Mouse (Mus musculus) hindbrain, embryonic 11.5 days (tissue): Measurements from ENCODE around the gene Ces1f. TPM values are rescaled to one million over a fixed set of nuclear protein-coding genes. Genes with fewer than 3 reads are reported as not detected.
"Not testable (repeated sequence)": the region's sequence is repeated elsewhere in the genome, so short reads cannot be mapped to it uniquely, and the experiment has no call there.

ENCODE experiments used
- ATAC-seq: fragments of 200-750 bp; cut with Nextera tagmentation; 2 replicates; pipeline ENCODE4 v1.8.0; 2017; ENCODE audit warnings: mild to moderate bottlenecking, moderate TSS enrichment, moderate library complexity; ENCODE audit not compliant: low FRiP score
- DNase-seq: peaks from one replicate; pipeline ENCODE4 v3.0.0-alpha.2; 2015; ENCODE audit warnings: low spot score
- H3K27ac ChIP-seq: fragments of 300-500 bp; sonication (generic); 2 replicates; pipeline ENCODE4 v1.5.1; 2014; ENCODE audit warnings: mild to moderate bottlenecking, low read depth, low read length
- H3K27me3 ChIP-seq: fragments of 300-500 bp; sonication (generic); 2 replicates; pipeline ENCODE4 v1.6.1; 2014; ENCODE audit warnings: mild to moderate bottlenecking, low read length, moderate library complexity, mixed read lengths; ENCODE audit not compliant: control insufficient read depth, insufficient read depth
- H3K36me3 ChIP-seq: fragments of 300-500 bp; sonication (generic); 2 replicates; pipeline ENCODE4 v1.6.1; 2014; ENCODE audit warnings: mild to moderate bottlenecking, low read length, moderate library complexity, mixed read lengths; ENCODE audit not compliant: control insufficient read depth, insufficient read depth
- H3K4me1 ChIP-seq: fragments of 300-500 bp; sonication (generic); replicated peaks from 2 replicates; pipeline ENCODE4 v1.6.1; 2014; ENCODE audit warnings: low read length, mixed read lengths; ENCODE audit not compliant: control insufficient read depth, insufficient read depth
- H3K4me2 ChIP-seq: fragments of 300-500 bp; sonication (generic); replicated peaks from 2 replicates; pipeline ENCODE4 v1.6.1; 2014; ENCODE audit warnings: mild to moderate bottlenecking, low read depth, low read length
- H3K4me3 ChIP-seq: fragments of 300-500 bp; sonication (generic); 2 replicates; pipeline ENCODE4 v1.5.1; 2014; ENCODE audit warnings: low read depth, low read length
- H3K9ac ChIP-seq: fragments of 300-500 bp; sonication (generic); 2 replicates; pipeline ENCODE4 v1.6.1; 2014; ENCODE audit warnings: low read depth, low read length
- H3K9me3 ChIP-seq: fragments of 300-500 bp; sonication (generic); 2 replicates; pipeline ENCODE4 v1.6.1; 2016; ENCODE audit warnings: low read length; ENCODE audit not compliant: control insufficient read depth
- WGBS: fragments of 180-500 bp; shearing (Covaris S2); extraction: QIAGEN DNeasy Blood & Tissue Kit; methylation state at CpG from one replicate; pipeline ENCODE4 v1.1.7; 2014; 5-methylcytosine and 5-hydroxymethylcytosine counted together
- polyA plus RNA-seq: library from polyadenylated mRNA; unstranded; fragments of >200 nt; fragmentation: Nextera tagmentation; extraction: Ambion mirVana; gene quantifications from 2 replicates; pipeline ENCODE4 v1.2.1, GENCODE M21; 2014

Ces1f gene
- polyA plus RNA-seq, 1 experiment from 2014 or later: not detected

- Histone ChIP-seq H3K4me2 (no peak overlapping the region), H3K4me3 (no peak overlapping the region), H3K9ac (no peak overlapping the region), H3K4me1 (no peaks in the 10 kb centered on the region), H3K27ac (no peak overlapping the region), H3K27me3 (no peaks in the 10 kb centered on the region), H3K9me3 (no peaks in the 10 kb centered on the region), H3K36me3 (no peaks in the 10 kb centered on the region)
- WGBS: 72% methylated on average over 11 of the region's 11 CpGs
- ATAC-seq: no peak
- DNase-seq: no peak
These were observed 50.7 kb downstream of the Ces1f start for GRCm38 (mm10) chr8:93228673-93229370.

- not testable (repeated sequence) for ATAC-seq, H3K27ac ChIP-seq, H3K27me3 ChIP-seq, H3K4me1 ChIP-seq, H3K4me3 ChIP-seq, H3K36me3 ChIP-seq, H3K9ac ChIP-seq, H3K4me2 ChIP-seq, H3K9me3 ChIP-seq, DNase-seq
- WGBS: 97% methylated on average over 1 of the region's 1 CpGs
These were observed 53.1 kb downstream of the Ces1f start for GRCm38 (mm10) chr8:93226471-93226870.

GRCm38 (mm10) chr8:93221896-93222295, 57.7 kb downstream of the Ces1f start:
- DNase-seq: no peak

GRCm38 (mm10) chr8:93217867-93218266, 61.7 kb downstream of the Ces1f start:
- WGBS: 89% methylated on average over 4 of the region's 4 CpGs
- Histone ChIP-seq H3K4me1 (no peaks in the 10 kb centered on the region), H3K27me3 (no peaks in the 10 kb centered on the region), H3K4me3 (no peak overlapping the region), H3K36me3 (no peaks in the 10 kb centered on the region), H3K27ac (no peak overlapping the region), H3K4me2 (no peak overlapping the region), H3K9me3 (no peaks in the 10 kb centered on the region), H3K9ac (no peak overlapping the region)
- no peak for DNase-seq
- no peak for ATAC-seq

More at GRCm38 (mm10) chr8:93221896-93222295, 57.7 kb downstream of the Ces1f start:
- 78% methylated on average over 3 of the region's 3 CpGs for WGBS
- no peak for ATAC-seq
- Histone ChIP-seq H3K4me3 (no peak overlapping the region), H3K36me3 (no peaks in the 10 kb centered on the region), H3K9ac (no peak overlapping the region), H3K4me1 (no peaks in the 10 kb centered on the region), H3K27ac (no peak overlapping the region), H3K4me2 (no peak overlapping the region), H3K9me3 (no peaks in the 10 kb centered on the region), H3K27me3 (no peaks in the 10 kb centered on the region)

GRCm38 (mm10) chr8:93217375-93217774, 62.2 kb downstream of the Ces1f start:
- H3K9ac ChIP-seq: no peak overlapping the region
- no peak for DNase-seq
- H3K9me3 ChIP-seq: no peaks in the 10 kb centered on the region
- no peak for ATAC-seq
- H3K27ac ChIP-seq: no peak overlapping the region
- no peaks in the 10 kb centered on the region for H3K36me3 ChIP-seq
- no peak overlapping the region for H3K4me2 ChIP-seq
- H3K4me1 ChIP-seq: no peaks in the 10 kb centered on the region
- no peaks in the 10 kb centered on the region for H3K27me3 ChIP-seq
- H3K4me3 ChIP-seq: no peak overlapping the region
- 82% methylated on average over 1 of the region's 1 CpGs for WGBS

GRCm38 (mm10) chr8:93211091-93211490, 68.5 kb downstream of the Ces1f start:
- H3K36me3 ChIP-seq: no peaks in the 10 kb centered on the region
- no peak overlapping the region for H3K4me3 ChIP-seq
- H3K4me2 ChIP-seq: no peak overlapping the region
- H3K27ac ChIP-seq: no peak overlapping the region
- ATAC-seq (no peak), DNase-seq (no peak)
- no peaks in the 10 kb centered on the region for H3K9me3 ChIP-seq
- H3K9ac ChIP-seq: no peak overlapping the region
- H3K27me3 ChIP-seq: no peaks in the 10 kb centered on the region
- no peaks in the 10 kb centered on the region for H3K4me1 ChIP-seq

Other genes with a start within 250 kb of the Ces1f start
- gene Ces1a, start 231.6 kb downstream of the Ces1f start, polyA plus RNA-seq: not detected in 2 replicates
- gene Ces1b, start 199.7 kb downstream of the Ces1f start, polyA plus RNA-seq: not detected in 2 replicates
- not detected in 2 replicates for gene Ces1c, start 148.5 kb downstream of the Ces1f start, polyA plus RNA-seq
- gene Ces1d, start 81.9 kb downstream of the Ces1f start, polyA plus RNA-seq: 0.53 TPM in 1 of 2 replicates, not detected in the other
- not detected in 2 replicates for gene Ces1e, start 50.1 kb downstream of the Ces1f start, polyA plus RNA-seq
- not detected in 2 replicates for gene Ces1g, start 57.6 kb upstream of the Ces1f start, polyA plus RNA-seq
- gene Ces1h, start 100.0 kb upstream of the Ces1f start, polyA plus RNA-seq: not detected in 2 replicates